Mouse (Mus musculus) cerebellum, adult 8-10 months (tissue): ENCODE measurements at regions not wholly inside any gene's neighbourhood (a gene's known extent, or its start where the extent isn't known, plus 50 kb on each side); places are given as distances from the start of the nearest gene placed in this dataset.
A peak's percentile ranks its signal among the peaks of the same experiment; 100 is the strongest.
"Not testable (repeated sequence)": the region's sequence is repeated elsewhere in the genome, so short reads cannot be mapped to it uniquely, and the experiment has no call there.

Experiments
- DNase-seq: peaks from one replicate; pipeline ENCODE4 v3.0.0; 2022

- no peak for DNase-seq
Observed at GRCm38 (mm10) chr7:69167456-69167855, 418.4 kb upstream of the Arrdc4 start.

GRCm38 (mm10) chr7:69161916-69162315, 412.9 kb upstream of the Arrdc4 start:
- no peak for DNase-seq

- DNase-seq = no peak
Observed at GRCm38 (mm10) chr7:69142351-69142750, 393.3 kb upstream of the Arrdc4 start.

GRCm38 (mm10) chr7:69133441-69133840, 384.4 kb upstream of the Arrdc4 start:
- no peak for DNase-seq

GRCm38 (mm10) chr7:69101770-69102169, 352.7 kb upstream of the Arrdc4 start:
- not testable (repeated sequence) for DNase-seq

- no peak for DNase-seq
Observed at GRCm38 (mm10) chr7:69097587-69098095, 348.6 kb upstream of the Arrdc4 start.

- DNase-seq = no peak
Observed at GRCm38 (mm10) chr7:69074780-69075179, 325.7 kb upstream of the Arrdc4 start.

- DNase-seq = no peak
Observed at GRCm38 (mm10) chr7:69062994-69063393, 314.0 kb upstream of the Arrdc4 start.

- DNase-seq = no peak
Observed at GRCm38 (mm10) chr7:69062506-69062905, 313.5 kb upstream of the Arrdc4 start.

- no peak for DNase-seq
Observed at GRCm38 (mm10) chr7:69062094-69062493, 313.1 kb upstream of the Arrdc4 start.

- no peak for DNase-seq
Observed at GRCm38 (mm10) chr7:69061242-69061641, 312.2 kb upstream of the Arrdc4 start.

GRCm38 (mm10) chr7:69016575-69016974, 267.5 kb upstream of the Arrdc4 start:
- DNase-seq = no peak

- no peak for DNase-seq
Observed at GRCm38 (mm10) chr7:69015047-69015446, 266.0 kb upstream of the Arrdc4 start.

GRCm38 (mm10) chr7:69007237-69007636, 258.2 kb upstream of the Arrdc4 start:
- DNase-seq = no peak

GRCm38 (mm10) chr7:68988061-68988460, 239.0 kb upstream of the Arrdc4 start:
- DNase-seq = no peak

GRCm38 (mm10) chr7:68983937-68984336, 234.9 kb upstream of the Arrdc4 start:
- no peak for DNase-seq

GRCm38 (mm10) chr7:68982914-68983502, 234.0 kb upstream of the Arrdc4 start:
- DNase-seq = no peak

- DNase-seq = no peak
Observed at GRCm38 (mm10) chr7:68978576-68978975, 229.5 kb upstream of the Arrdc4 start.

GRCm38 (mm10) chr7:68976813-68977752, 228.0 kb upstream of the Arrdc4 start:
- DNase-seq = peak; percentile 4

- no peak for DNase-seq
Observed at GRCm38 (mm10) chr7:68975956-68976355, 226.9 kb upstream of the Arrdc4 start.

- no peak for DNase-seq
Observed at GRCm38 (mm10) chr7:68975580-68975894, 226.5 kb upstream of the Arrdc4 start.

- DNase-seq = no peak
Observed at GRCm38 (mm10) chr7:68974761-68975579, 225.9 kb upstream of the Arrdc4 start.
